Mouse (Mus musculus) bone marrow, adult 2 months (tissue): ENCODE data around the gene Jade2.

Experiments used
- CTCF ChIP-seq: fragments of 200-500 bp; IDR thresholded peaks from 2 replicates; pipeline ENCODE4 v1.5.1; 2011; ENCODE audit warnings: low read length, control low read depth; ENCODE audit not compliant: control insufficient read depth, insufficient read depth
- POLR2A ChIP-seq: fragments of 200-500 bp; IDR thresholded peaks from 2 replicates; pipeline ENCODE4 v1.6.1; 2011; ENCODE audit warnings: low read depth, mild to moderate bottlenecking, control low read depth, low read length, borderline replicate concordance; ENCODE audit not compliant: control insufficient read depth

GRCm38 (mm10) chr11:51822736-51823135 is 34.7 kb downstream of the Jade2 start:
- no peak for TF ChIP-seq CTCF
- no peak for TF ChIP-seq POLR2A
